Mouse (Mus musculus): ENCODE measurements around the gene AI413582.

- no peak for TF ChIP-seq CTCF (IDR thresholded peaks at IDR 0.05; ENCODE audit: insufficient read depth, low read length)
- no peak for TF ChIP-seq POLR2A (IDR thresholded peaks at IDR 0.05; ENCODE audit: borderline replicate concordance, extremely low read depth, low read depth, low read length)
Measured at GRCm38 (mm10) chr17:27532095-27532494, 33.5 kb downstream of the AI413582 start.
